Mouse (Mus musculus) liver, embryonic 14.5 days (tissue): ENCODE measurements around the gene Gm38392.

Experiments
- CTCF ChIP-seq: IDR thresholded peaks from 2 replicates; pipeline ENCODE4 v1.5.1; 2016; ENCODE audit warnings: antibody characterized with exemption, low read depth, control low read depth
- EP300 ChIP-seq: IDR thresholded peaks from 2 replicates; pipeline ENCODE4 v1.6.1; 2016; ENCODE audit warnings: antibody characterized with exemption, low read depth

GRCm38 (mm10) chr3:88226101-88226845 lies 60.7 kb downstream of the Gm38392 start:
- TF ChIP-seq CTCF: no peak
- TF ChIP-seq EP300: no peak
